Mouse (Mus musculus) induced T-regulatory cell, adult 2 months (primary cell): ENCODE data around the gene Fam243.

Experiments
- DNase-seq: peaks from one replicate; pipeline ENCODE4 v3.0.0-alpha.2; 2012; ENCODE audit warnings: low read depth

The Fam243 gene

DNA sequence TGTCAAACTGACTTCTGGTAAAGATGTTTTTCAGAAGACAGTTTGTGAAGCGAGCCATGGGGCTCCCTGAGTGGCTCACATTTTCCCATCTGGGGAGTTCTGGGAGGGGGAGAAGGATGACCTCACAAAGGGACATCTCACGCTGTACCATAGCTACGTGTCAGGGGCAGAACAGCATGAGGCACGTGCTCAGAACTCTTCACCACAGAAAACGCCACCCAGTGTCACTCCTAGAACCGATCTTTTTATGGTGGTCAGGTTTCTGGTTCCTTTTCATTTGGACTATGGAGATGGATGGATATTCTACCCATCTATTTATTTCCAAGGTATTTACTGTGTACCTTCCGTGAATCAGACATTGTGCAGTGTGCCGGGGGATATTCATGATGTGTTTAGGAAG, at the start of gene Fam243:
Fam243 (minus strand) TSS at position 101 of the 400 bp plus-strand sequence.
- DNase-seq: no peak

DNA sequence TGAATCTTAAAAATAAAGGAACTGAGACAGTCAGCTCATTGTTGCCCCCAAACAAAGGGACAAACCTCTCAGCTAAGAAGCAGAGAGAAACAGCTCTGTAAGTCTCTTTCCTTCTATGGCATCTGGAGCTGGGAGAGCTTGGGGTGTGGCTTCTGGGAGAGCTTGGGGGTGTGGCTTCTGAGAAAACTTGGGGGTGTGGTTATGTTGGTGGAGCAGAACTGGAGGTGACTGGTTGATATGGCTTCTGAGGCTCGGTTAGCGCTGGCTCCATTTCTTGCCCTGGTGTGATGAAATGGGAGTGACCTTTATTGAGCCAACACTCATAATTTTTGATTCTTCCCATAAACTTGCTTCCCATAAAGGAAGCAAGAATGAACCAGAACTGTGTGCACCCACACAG, 48.0 kb upstream of the Fam243 start:
- no peak for DNase-seq

DNA sequence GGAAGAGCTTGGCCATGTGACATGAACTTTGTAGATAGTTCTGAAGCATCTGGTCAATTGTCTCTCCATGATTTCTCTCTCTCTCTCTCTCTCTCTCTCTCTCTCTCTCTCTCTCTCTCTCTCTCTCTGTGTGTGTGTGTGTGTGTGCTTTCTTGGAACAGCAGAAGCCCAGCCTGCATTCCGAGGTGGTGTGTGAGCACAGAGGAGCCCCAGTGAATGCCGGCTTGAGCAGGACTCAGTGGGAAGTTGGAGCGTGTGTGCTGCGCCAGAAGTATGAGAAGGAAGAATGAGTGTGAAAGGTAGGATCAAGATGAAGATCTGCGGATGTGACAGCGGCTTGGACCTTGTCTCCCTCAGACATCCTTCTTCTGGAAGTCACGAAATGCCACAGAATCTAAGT, 44.2 kb upstream of the Fam243 start:
- no peak for DNase-seq

DNA sequence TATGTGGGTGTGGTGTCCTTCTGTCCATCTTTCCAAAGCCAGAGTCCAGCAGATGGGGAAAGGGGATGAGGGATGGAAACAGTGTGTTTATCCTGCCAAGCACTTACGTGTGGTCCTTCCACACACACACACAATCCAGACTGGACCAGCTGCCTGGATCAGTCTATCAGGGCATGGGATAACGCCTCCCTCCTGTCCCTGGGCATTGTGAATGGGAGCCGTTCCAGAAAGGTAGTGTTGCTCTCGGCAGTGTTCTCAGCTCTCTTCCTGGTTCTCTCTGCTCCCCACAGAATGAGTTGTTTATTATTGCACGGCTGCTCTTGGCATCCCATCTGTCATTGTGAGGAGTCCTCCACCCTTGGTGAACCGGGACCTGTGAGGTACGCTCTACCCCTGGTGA, 39.5 kb upstream of the Fam243 start:
- DNase-seq: no peak

DNA sequence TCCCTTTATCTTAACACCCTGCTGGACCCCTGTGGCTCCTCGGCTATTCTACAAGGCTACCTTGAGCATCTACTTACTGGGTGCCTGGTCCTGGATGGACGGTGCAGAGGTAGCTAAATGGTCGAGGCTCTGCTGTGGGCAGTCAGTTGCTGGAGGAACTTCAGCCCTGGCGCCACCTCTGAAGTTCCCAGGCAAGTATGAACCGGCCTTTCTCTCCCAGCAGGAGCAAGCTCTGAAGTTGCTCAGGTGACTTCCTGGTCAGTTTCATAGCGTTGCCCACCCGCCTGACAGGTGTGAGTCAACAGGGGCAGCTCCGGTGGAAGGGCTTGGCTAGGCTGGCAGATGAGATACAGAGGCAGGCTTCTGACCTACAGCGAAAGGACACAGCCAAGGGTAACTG, 38.0 kb upstream of the Fam243 start, which contains the start of gene Kcne1:
Kcne1 (minus strand) TSS at position 240 of the 400 bp plus-strand sequence.
- DNase-seq: no peak

DNA sequence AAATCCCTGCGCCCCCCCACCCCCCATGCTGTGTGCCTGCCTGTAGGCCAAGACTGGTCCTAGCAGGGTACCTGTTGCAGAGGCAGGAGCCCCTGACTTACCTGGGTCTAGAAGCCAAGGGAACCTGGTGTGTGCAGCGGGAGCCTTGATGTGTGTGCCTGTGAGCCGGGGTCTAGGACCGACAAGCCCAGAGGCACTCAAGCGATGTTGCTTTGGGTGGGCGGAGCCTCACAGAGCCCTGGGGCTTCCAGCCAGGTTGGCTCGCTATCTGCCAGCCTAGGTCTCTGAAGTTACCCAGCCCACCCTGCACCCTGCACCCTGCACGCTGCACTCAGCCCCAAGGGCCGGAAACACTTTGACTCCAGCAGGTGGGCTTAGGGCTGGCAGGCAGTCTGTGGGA, 37.5 kb upstream of the Fam243 start:
- no peak for DNase-seq

DNA sequence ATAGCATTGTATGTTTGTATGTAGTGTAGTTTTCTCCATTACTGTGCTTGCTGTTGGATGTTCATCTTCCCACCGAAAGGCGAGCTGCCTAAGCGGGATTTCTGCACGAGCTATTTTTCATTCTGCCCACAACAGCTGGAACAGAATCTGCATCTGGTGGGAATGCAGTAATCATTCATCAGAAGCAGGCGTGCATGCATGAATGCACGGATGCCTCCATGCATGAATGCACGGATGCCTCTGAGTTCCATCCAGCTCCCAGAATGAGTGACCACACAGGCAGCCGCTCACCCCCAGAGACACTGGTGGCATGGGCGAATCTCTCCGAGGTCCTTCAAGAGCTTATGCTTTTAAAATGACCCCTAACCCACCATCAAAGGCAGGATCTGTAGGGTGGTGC, 36.3 kb upstream of the Fam243 start:
- no peak for DNase-seq

DNA sequence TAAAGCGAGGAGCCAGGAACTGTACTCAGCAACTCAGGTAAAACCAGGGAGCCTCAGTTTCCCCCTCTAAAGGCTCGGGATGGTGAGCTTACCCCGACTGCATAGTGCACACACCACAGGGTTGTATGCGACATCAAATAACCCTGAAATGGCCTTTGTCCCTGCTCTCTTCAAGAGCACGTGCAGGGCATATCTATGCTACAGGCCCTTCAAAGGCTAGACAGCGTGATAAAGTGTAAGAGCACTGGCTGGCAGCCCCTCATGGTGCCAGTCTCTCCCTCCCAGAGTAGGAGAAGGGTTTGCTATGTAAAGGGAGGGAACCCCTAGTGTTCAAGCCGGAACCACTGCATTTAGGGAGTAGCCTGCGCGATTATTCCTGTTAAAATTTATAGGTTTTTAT, 35.8 kb upstream of the Fam243 start:
- no peak for DNase-seq

DNA sequence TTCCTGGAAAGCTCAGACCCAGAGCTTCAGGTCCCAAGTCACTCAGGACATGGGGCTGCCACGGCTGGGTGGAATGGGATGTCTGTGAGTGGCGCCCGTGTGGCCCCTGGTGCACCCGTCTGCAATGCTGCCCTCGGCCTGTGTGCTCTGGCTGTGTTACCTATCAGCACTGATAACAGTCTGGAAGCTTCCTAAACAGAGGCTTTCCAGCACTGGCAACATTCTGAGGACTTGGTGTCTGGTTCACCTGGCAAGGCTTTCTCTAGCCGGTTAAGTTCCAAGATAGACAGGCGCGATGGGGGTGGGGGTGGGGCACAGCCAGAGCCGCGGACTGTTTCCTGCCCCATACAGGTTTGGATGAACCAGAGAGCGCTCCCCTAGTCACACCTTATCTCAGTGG, 34.7 kb upstream of the Fam243 start:
- DNase-seq: no peak

DNA sequence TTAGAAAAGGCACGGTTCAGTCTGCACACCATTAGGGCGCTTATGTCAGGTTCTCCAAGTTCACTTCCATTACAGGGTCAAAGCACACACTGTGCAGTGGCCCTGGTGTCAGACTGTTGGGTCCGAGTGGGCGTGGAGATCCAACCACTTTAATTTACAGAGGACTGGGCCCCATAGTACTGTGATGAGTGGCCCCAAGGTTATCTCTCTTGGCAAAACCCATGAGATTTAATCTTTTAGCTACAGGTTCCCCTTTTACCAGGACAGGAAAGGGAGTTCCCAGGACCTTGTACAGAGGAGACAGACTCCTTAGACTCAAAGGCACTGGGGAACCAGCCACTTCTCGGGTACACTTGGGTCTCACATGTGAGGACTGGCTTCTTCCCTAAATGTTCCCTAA, 34.1 kb upstream of the Fam243 start:
- DNase-seq: no peak

DNA sequence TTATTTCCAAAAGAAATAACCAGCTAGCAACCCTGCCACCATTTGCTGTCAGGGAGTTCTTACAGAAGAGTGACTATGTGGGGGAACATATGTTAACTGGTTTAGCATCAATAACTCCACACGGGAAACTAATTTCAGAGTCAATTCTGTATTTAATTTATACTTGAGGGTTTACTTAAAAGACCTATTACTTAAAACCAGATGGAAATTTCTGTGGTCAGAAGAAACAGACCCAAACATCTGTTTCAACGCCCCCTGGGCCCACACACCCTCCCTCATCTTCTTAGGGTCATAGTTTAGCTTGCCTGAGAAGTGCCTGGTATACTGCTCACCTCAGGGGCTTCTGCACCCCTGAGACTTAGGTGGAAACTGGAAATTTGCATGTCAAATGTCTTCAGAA, 32.7 kb upstream of the Fam243 start:
- no peak for DNase-seq

DNA sequence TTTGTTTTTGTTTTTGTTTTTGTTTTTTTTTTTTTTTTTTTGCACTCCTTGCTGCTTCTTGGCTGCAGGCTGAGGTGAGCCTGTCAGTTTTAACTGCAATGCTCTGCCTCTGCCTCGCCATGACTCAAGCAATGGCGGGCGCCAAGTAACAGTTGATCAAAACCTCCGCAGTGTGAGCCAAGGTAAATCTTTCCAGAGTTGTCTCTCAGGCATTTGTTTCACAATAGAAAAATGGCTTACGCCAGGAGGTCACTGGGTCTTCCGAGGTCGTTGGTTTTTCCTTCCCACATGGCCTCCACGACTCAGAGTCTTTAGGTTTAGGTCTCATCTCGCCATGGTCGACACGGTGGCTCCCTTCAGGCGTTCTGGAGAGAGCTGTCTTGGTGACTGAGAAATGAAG, 32.1 kb upstream of the Fam243 start:
- DNase-seq: no peak

DNA sequence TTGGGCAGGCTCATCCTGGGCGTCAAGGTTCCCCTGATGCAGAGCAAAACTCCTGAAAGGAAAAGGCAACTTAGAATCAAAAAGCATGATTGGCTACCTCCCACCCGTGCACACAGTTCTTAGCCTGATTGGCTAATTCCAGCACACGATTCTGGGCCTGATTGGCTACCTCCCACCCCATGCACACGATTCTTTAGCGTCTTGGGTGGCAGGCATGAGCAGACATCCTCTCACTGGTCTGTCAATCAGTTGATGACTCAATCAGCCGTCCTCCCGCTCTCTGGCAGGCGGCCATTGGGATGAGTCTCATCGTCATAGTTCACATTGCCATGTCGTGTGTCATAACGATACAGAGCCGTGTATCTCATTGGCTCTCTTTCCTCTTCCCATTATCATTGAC, 27.7 kb upstream of the Fam243 start:
- no peak for DNase-seq

DNA sequence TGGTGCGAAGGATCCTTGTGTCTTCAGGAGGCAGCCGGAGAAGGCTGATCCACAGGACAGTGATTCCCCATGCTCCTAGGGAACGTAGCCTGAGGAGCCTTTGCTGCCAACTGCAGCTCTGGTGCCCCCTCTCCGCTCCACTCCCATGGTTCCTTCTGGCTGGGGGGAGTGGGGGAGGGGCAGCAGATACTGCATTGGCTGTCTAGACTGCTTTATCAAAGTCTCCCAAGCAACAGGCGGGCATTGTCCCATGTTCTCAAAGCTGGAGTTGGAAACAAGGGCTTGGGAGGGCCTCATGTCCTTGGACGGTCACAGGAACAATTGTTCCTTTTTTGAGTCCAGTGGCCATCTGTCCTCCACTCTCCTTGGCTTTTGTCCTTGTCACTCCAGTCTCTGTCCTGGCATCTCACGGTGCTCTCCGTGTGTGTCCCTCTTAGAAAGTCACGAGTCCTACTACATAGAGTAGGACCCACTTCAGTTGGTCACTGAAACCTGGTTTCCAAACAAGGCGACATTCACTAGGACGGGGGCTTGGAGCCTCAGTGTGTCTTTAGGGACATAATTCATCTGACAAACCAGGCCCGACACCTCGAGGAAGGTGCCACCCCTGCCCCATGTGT, 25.2 kb upstream of the Fam243 start:
- DNase-seq: no peak

DNA sequence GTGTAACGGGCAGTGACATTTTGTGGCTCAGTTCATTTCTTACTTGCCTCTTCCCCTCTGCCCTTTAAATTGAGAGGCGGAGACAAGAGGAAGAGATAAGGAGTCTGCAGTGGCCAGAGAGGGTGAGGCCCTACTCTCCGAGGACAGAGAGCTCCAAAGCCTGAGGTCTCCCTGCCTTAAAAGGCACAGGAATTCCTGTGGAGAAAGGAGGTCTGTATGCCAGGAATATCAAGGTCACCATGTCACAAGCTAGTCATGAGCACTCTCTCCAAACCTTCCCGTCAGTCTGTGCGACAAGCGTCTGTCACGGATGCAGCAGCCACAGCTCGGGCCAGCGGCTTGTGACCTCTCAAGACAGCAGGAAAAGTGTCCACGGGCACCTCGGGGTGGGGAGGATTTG, 23.9 kb upstream of the Fam243 start:
- DNase-seq: no peak

DNA sequence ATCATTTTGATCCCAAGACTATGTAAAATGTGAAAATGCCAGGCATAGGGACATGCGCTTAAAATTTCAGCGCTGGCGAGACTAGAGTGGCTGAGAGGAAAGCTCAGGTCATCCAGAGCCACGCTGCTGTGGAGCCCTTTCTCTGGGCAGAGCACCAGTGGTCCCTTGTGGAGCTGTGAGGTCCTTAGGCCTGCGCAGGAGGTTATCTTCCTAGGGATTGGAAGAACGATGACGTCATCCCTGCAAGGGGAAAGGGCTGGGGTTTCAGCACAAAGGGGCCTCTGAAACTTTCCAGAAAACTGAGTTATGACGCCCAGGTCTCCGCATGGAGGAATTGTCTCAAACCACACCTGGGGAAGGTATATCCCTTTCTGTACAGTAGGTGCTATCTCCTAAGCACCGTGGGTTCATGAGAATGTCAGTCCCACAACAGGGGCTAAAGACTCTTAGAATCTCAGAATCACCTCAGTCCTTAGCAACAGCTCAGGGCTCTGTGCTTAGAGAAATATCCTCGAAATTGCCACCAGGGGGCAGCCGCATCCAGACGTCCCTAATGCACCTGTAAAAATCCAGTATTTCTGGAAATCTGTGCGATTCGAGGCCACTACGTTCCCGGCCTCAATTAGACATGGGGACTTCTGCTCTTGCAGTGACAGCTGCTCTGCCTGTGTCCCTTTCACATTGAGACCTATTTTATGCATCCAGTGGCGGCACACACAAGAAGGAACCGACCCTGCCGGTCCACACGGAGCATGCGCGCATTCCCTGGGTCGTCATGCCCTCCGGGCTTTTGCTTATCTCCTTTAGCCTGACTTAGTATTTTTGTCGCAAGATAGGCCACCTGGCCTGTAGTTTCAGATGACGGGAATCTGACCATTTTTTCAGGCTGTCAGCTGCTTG, 19.6 kb upstream of the Fam243 start:
- DNase-seq: peak; percentile 72

DNA sequence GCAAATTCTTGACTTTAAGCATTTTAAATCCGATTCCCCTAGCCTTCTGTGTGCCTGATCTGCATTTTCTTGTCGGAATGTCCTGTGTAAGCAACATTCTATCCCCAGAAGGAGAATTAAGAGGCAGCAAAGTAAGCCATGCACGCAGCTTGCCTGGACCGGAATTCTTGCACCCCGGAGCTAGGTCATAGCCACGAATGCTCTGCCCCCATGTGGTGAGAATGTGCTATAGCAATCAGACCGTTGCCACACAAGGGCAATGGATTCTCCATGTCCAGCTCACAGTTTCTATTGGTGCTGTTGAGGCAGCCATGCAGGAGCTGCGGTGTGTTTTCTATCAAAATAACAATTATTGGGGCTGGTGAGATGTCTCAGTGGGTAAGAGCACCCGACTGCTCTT, 15.0 kb upstream of the Fam243 start:
- peak; percentile 73 for DNase-seq

DNA sequence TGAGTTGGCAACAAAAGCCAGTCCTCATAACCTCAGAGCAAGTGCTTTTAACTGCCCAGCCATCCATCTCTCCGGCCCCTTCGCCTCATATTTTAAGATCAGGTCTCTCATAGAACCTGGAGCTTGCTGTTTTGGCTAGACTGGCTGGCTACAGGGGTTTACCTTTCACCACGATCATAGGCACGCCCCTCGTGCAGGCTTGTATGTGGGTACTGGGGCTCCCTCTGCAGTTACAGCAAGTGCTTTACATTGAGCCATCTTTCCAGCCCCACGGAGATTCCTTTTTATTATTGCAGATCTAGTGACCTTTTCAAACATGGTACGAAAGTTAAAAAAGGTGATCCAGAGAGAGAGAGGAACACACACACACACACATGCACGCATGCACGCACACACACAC, 13.4 kb upstream of the Fam243 start:
- no peak for DNase-seq

DNA sequence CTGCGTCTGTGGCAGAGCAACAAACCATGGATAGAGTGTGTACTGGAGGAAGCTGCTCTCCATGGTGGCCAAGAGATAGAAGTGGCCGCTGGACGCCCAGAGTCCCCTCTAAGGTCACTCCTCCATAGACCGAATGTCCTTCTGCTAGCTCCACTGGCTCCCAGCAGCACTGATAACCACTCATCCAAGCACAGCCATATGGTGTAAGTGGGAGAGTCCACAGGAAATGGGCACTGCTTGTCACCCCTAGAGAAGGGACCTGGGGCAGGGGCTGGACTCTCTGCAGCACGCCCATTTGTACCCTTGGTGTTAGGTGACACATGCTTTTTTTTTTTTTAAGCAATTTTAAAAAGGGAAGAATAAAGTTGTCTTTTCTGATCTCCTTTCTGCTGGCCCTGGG, 9.7 kb upstream of the Fam243 start:
- DNase-seq: no peak

DNA sequence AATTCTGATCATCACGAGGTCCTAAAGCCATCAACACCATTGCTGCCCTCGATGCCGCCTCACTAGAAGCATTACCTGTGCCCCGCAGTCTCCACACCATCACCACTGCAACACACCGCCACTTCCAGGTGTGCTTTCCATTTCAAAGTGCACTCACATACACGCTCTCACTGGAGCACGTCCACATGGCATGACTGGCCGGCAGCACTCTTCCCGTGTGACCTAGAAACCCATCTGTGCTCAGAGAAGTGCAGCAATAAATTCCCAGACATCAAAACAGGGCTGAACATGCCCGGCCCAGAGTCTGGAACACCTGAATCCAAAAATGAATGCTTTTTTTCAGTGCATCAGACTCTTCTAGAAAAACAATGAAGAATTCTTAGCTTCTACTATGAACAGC, 6.7 kb upstream of the Fam243 start:
- no peak for DNase-seq

DNA sequence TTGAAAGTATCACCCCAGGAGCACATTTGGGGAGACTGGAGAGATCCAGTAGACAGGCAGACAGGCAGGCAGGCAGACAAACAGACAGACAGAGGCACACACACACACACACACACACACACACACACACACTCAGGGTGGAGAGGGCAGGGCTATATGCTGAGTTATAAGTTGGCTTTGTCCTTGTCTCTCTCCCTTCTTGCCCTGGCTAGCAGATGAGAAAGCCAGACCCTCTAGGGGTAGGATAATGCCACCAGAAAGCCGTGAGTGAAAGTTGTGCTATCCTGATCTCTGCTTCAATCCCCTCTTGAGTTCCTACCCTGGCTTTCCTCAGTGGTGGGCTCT, 3.8 kb upstream of the Fam243 start:
- DNase-seq: no peak

DNA sequence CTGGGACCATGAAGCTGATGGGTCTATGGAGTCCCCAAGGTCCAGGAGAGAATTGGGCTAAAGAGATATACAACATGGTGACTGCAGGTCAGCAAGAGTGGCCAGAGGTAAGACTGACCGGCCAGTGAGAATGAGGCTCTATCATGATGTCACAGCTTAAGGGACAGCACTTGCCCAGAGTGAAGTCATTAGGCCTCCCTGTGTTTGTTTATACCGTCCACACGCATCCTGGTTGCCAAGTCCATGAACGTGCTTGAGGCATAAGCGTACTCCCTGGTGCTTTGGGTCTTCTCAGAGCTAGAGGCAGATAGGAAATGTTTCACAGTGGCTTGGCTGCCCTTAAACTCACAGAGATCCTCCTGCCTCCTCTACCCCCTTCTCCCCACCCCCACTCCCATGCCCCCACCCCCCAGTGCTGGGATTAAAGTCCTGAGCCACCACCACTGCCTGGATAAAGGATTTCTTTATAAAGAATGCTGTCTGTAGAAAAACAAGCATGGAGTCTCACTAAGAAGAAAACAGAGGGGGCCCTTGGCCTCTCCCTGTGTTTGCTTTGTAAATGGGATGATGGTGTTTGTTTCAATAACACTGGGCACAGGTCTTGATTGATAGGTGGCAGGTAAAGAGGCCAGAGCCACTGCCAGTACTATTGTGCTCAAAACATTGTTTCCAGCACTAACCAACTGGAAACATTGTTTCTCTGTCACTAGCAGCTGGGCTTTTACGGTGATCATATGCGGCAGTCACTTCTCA, 3.2 kb upstream of the Fam243 start:
- DNase-seq: no peak

DNA sequence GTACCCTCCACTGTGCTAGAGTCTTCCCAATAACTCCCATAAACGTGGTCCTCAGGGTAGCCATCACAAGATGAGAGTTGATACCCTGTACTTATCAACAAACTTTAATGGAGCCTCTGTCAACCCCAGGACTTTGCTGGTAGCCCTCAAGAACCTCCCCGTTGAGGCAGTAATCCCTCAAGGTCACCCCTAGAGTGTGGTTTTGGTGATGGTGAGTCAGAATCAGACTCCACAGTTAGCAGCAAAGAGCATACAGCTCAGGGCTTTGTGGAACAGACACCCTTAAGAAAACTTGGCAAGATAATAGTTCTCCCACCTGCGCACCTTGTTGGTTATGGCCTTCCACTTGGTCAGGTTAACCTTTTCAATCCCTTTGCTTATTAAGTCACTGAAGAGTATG, 880 bp downstream of the Fam243 start:
- DNase-seq: no peak
